Mouse (Mus musculus) hindbrain, embryonic 15.5 days (tissue): ENCODE measurements around the gene Cx3cl1. TPM values are rescaled to one million over a fixed set of nuclear protein-coding genes. Genes with fewer than 3 reads are reported as not detected.

Experiments used
- ATAC-seq: fragments of 200-750 bp; cut with Nextera tagmentation; 2 replicates; pipeline ENCODE4 v1.8.0; 2017; ENCODE audit warnings: low read depth, moderate number of reproducible peaks, moderate TSS enrichment; ENCODE audit not compliant: low FRiP score
- H3K27ac ChIP-seq: fragments of 300-500 bp; sonication (generic); replicated peaks from 2 replicates; pipeline ENCODE4 v1.5.1; 2015; ENCODE audit warnings: mild to moderate bottlenecking, inconsistent platforms
- H3K27me3 ChIP-seq: fragments of 300-500 bp; sonication (generic); 2 replicates; pipeline ENCODE4 v1.6.1; 2015; ENCODE audit warnings: control low read depth, inconsistent platforms
- H3K36me3 ChIP-seq: fragments of 300-500 bp; sonication (generic); 2 replicates; pipeline ENCODE4 v1.6.1; 2015; ENCODE audit warnings: control low read depth, inconsistent platforms
- H3K4me1 ChIP-seq: fragments of 300-500 bp; sonication (generic); replicated peaks from 2 replicates; pipeline ENCODE4 v1.6.1; 2015; ENCODE audit warnings: control low read depth, inconsistent platforms
- H3K4me2 ChIP-seq: fragments of 300-500 bp; sonication (generic); 2 replicates; pipeline ENCODE4 v1.6.1; 2015; ENCODE audit warnings: moderate library complexity, mild to moderate bottlenecking, inconsistent platforms
- H3K4me3 ChIP-seq: fragments of 300-500 bp; sonication (generic); 2 replicates; pipeline ENCODE4 v1.5.1; 2015; ENCODE audit warnings: mild to moderate bottlenecking, inconsistent platforms
- H3K9ac ChIP-seq: fragments of 300-500 bp; sonication (generic); 2 replicates; pipeline ENCODE4 v1.6.1; 2015; ENCODE audit warnings: inconsistent platforms
- H3K9me3 ChIP-seq: fragments of 300-500 bp; sonication (generic); 2 replicates; pipeline ENCODE4 v1.6.1; 2016; ENCODE audit warnings: control low read depth, inconsistent platforms
- WGBS: fragments of 180-500 bp; shearing (Covaris S2); methylation state at CpG from one replicate; pipeline ENCODE4 v1.1.7; 2015; 5-methylcytosine and 5-hydroxymethylcytosine counted together
- polyA plus RNA-seq: library from polyadenylated mRNA; unstranded; fragments of >200 nt; fragmentation: Nextera tagmentation; extraction: Ambion mirVana; gene quantifications from 2 replicates; pipeline ENCODE4 v1.2.1, GENCODE M21; 2015

The Cx3cl1 gene
- polyA plus RNA-seq, 1 experiment from 2014 or later = 46.3 TPM

DNA sequence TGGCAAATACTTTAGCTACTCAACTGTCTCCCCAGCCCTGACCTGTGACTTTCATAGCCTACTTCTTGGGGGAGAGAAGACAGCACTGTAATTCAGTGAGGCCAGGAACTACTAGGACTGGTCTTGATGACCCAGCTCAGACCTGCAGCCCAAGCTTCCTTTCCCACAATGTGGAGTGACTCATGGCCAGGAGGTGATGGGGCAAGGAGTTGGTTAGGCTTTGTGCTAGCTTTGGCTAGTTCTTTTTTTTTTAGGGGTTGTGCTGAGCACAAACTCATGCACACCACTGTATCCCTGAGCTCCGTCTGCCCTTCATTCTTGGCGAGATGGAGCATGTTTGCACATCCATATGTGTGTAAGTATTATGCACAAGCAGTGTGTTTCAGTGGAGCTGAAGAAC is 4.5 kb downstream of the Cx3cl1 start:
- Histone ChIP-seq H3K4me1 (peaks cover 41% of the 10 kb centered on the region), H3K9me3 (no peaks in the 10 kb centered on the region), H3K4me2 (no peak overlapping the region), H3K27me3 (no peaks in the 10 kb centered on the region), H3K4me3 (no peak overlapping the region), H3K36me3 (no peaks in the 10 kb centered on the region), H3K27ac (no peak overlapping the region), H3K9ac (no peak overlapping the region)
- WGBS = 89% methylated on average over 2 of the region's 2 CpGs
- ATAC-seq = no peak

- 71% methylated on average over 10 of the region's 10 CpGs for WGBS
Observed at GRCm38 (mm10) chr8:94778036-94778435, 6.2 kb downstream of the Cx3cl1 start.

GRCm38 (mm10) chr8:94778473-94778872 is 6.7 kb downstream of the Cx3cl1 start:
- Histone ChIP-seq H3K9ac (no peak overlapping the region), H3K36me3 (no peaks in the 10 kb centered on the region), H3K4me3 (no peak overlapping the region), H3K4me2 (no peak overlapping the region), H3K9me3 (no peaks in the 10 kb centered on the region), H3K27me3 (no peaks in the 10 kb centered on the region), H3K4me1 (peaks cover 26% of the 10 kb centered on the region), H3K27ac (no peak overlapping the region)
- 59% methylated on average over 5 of the region's 5 CpGs for WGBS
- ATAC-seq = no peak

More at GRCm38 (mm10) chr8:94778036-94778435, 6.2 kb downstream of the Cx3cl1 start:
- Histone ChIP-seq H3K27me3 (no peaks in the 10 kb centered on the region), H3K9me3 (no peaks in the 10 kb centered on the region), H3K9ac (no peak overlapping the region), H3K4me3 (no peak overlapping the region), H3K27ac (no peak overlapping the region), H3K4me1 (peaks cover 30% of the 10 kb centered on the region), H3K4me2 (no peak overlapping the region), H3K36me3 (no peaks in the 10 kb centered on the region)
- no peak for ATAC-seq

DNA sequence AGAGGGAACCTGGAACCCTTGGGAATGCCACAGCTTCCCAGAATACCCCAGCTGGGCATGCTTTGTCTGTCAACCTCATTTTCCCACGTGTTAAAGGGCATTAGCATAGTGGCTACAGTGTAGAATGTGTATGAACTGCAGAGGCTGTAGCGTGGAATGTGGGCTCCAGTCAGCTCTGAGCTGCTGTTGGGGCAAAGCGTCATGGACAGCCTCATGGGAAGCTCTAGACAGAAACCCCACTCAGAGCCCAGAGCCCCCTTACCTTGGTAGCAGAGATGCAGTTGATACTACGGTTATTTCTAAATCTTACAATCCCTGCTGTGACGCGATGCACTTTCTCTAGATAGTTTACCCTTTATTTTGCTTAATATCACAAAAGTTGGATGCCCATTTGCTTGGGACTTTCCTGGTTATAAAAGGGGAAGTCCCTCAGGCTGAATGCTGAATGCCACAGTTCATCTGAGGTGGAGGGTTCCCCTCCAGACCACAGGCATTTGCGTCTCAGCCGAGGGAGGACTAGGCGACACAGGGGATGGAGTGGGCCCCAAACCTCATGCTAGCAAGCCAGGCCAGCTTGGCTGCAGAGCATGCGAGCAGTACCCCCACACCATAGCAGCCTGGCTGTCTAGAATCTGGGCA is 7.2 kb downstream of the Cx3cl1 start:
- Histone ChIP-seq H3K9me3 (no peaks in the 10 kb centered on the region), H3K27ac (no peak overlapping the region), H3K4me1 (peaks cover 20% of the 10 kb centered on the region), H3K27me3 (no peaks in the 10 kb centered on the region), H3K4me3 (no peak overlapping the region), H3K4me2 (no peak overlapping the region), H3K9ac (no peak overlapping the region), H3K36me3 (no peaks in the 10 kb centered on the region)
- ATAC-seq = no peak
- 69% methylated on average over 10 of the region's 10 CpGs for WGBS

DNA sequence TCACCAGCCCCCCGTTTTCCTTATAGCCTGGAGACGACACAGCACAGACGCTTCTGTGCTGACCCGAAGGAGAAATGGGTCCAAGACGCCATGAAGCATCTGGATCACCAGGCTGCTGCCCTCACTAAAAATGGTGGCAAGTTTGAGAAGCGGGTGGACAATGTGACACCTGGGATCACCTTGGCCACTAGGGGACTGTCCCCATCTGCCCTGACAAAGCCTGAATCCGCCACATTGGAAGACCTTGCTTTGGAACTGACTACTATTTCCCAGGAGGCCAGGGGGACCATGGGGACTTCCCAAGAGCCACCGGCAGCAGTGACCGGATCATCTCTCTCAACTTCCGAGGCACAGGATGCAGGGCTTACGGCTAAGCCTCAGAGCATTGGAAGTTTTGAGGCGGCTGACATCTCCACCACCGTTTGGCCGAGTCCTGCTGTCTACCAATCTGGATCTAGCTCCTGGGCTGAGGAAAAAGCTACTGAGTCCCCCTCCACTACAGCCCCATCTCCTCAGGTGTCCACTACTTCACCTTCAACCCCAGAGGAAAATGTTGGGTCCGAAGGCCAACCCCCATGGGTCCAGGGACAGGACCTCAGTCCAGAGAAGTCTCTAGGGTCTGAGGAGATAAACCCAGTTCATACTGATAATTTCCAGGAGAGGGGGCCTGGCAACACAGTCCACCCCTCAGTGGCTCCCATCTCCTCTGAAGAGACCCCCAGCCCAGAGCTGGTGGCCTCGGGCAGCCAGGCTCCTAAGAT is 7.9 kb downstream of the Cx3cl1 start:
- 93% methylated on average over 16 of the region's 16 CpGs for WGBS
- peaks cover 15% of the 10 kb centered on the region; the same call in 1 of the 2 replicates for H3K4me1 ChIP-seq
- H3K27me3 ChIP-seq = no peaks in the 10 kb centered on the region
- no peaks in the 10 kb centered on the region for H3K9me3 ChIP-seq
- no peak overlapping the region for H3K9ac ChIP-seq
- no peak overlapping the region for H3K4me3 ChIP-seq
- H3K27ac ChIP-seq = no peak overlapping the region
- no peak overlapping the region for H3K4me2 ChIP-seq
- no peaks in the 10 kb centered on the region for H3K36me3 ChIP-seq
- ATAC-seq = no peak

GRCm38 (mm10) chr8:94780491-94781154 is 8.8 kb downstream of the Cx3cl1 start:
- Histone ChIP-seq H3K4me1 (peaks cover 15% of the 10 kb centered on the region; the same call in 1 of the 2 replicates), H3K27me3 (no peaks in the 10 kb centered on the region), H3K4me3 (no peak overlapping the region), H3K4me2 (no peak overlapping the region), H3K9me3 (no peaks in the 10 kb centered on the region), H3K27ac (no peak overlapping the region), H3K36me3 (no peaks in the 10 kb centered on the region), H3K9ac (no peak overlapping the region)
- WGBS = 84% methylated on average over 21 of the region's 21 CpGs
- ATAC-seq = no peak

- Histone ChIP-seq H3K4me1 (peaks cover 15% of the 10 kb centered on the region; the same call in 1 of the 2 replicates), H3K27me3 (no peaks in the 10 kb centered on the region), H3K9me3 (no peaks in the 10 kb centered on the region), H3K9ac (no peak overlapping the region), H3K4me3 (no peak overlapping the region), H3K27ac (no peak overlapping the region), H3K4me2 (no peak overlapping the region), H3K36me3 (no peaks in the 10 kb centered on the region)
- 65% methylated on average over 7 of the region's 7 CpGs for WGBS
- no peak for ATAC-seq
Observed at GRCm38 (mm10) chr8:94781155-94781837, 9.5 kb downstream of the Cx3cl1 start.

DNA sequence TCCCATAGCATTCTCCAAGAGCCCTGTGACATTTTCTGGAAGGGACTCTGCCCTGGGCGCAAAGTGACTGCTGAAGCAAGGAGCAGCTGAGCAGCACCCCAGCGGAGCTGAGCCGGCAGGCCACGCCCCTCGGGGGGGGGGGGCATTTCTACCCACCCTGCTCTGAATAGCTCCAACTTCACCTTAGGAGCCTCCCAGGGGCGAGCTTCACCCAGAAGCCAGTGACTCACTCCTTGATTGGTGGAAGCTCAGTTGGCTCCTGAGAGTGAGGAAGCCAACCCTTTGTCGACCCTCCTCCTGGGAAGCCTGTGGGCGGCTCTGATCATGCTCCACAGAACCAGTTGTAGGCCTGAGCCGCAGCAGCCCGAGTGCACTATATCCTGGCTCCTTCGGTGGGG is 10.0 kb downstream of the Cx3cl1 start:
- Histone ChIP-seq H3K4me3 (no peak overlapping the region), H3K27ac (no peak overlapping the region), H3K4me2 (no peak overlapping the region), H3K4me1 (peaks cover 15% of the 10 kb centered on the region; the same call in 1 of the 2 replicates), H3K27me3 (no peaks in the 10 kb centered on the region), H3K36me3 (no peaks in the 10 kb centered on the region), H3K9me3 (no peaks in the 10 kb centered on the region), H3K9ac (no peak overlapping the region)
- no peak for ATAC-seq
- 16% methylated on average over 9 of the region's 11 CpGs for WGBS

- Histone ChIP-seq H3K27ac (no peak overlapping the region), H3K4me2 (no peak overlapping the region), H3K4me3 (no peak overlapping the region), H3K36me3 (no peaks in the 10 kb centered on the region), H3K9ac (no peak overlapping the region), H3K4me1 (peaks cover 6% of the 10 kb centered on the region; the same call in 1 of the 2 replicates), H3K27me3 (no peaks in the 10 kb centered on the region), H3K9me3 (no peaks in the 10 kb centered on the region)
- ATAC-seq = no peak
- 85% methylated on average over 4 of the region's 4 CpGs for WGBS
Observed at GRCm38 (mm10) chr8:94783890-94784289, 12.1 kb downstream of the Cx3cl1 start.

GRCm38 (mm10) chr8:94785247-94785985 is 13.6 kb downstream of the Cx3cl1 start:
- no peak for ATAC-seq
- peaks cover 5% of the 10 kb centered on the region; the same call in 1 of the 2 replicates for H3K4me1 ChIP-seq
- 72% methylated on average over 12 of the region's 12 CpGs for WGBS
- no peak overlapping the region for H3K9ac ChIP-seq
- no peaks in the 10 kb centered on the region for H3K36me3 ChIP-seq
- no peak overlapping the region for H3K4me2 ChIP-seq
- H3K27ac ChIP-seq = no peak overlapping the region
- no peaks in the 10 kb centered on the region for H3K27me3 ChIP-seq
- H3K9me3 ChIP-seq = no peaks in the 10 kb centered on the region
- no peak overlapping the region for H3K4me3 ChIP-seq

GRCm38 (mm10) chr8:94785995-94786595 is 14.3 kb downstream of the Cx3cl1 start:
- Histone ChIP-seq H3K27me3 (no peaks in the 10 kb centered on the region), H3K4me2 (no peak overlapping the region), H3K36me3 (no peaks in the 10 kb centered on the region), H3K9ac (no peak overlapping the region), H3K4me3 (no peak overlapping the region), H3K4me1 (peaks cover 5% of the 10 kb centered on the region; the same call in 1 of the 2 replicates), H3K27ac (no peak overlapping the region), H3K9me3 (no peaks in the 10 kb centered on the region)
- no peak for ATAC-seq
- 76% methylated on average over 6 of the region's 6 CpGs for WGBS
